Mouse (Mus musculus) brown adipose tissue, adult 24 weeks (tissue): ENCODE results near the gene Gadd45b. TPM values are rescaled to one million over a fixed set of nuclear protein-coding genes. Genes with fewer than 3 reads are reported as not detected.

Experiments used
- H3K27ac ChIP-seq: fragments of 200-500 bp; replicated peaks from 2 replicates; pipeline ENCODE4 v1.5.1; 2012; ENCODE audit warnings: low read depth, mild to moderate bottlenecking, low read length
- H3K4me1 ChIP-seq: fragments of 200-500 bp; 2 replicates; pipeline ENCODE4 v1.6.1; 2012; ENCODE audit warnings: low read length, mixed read lengths; ENCODE audit not compliant: control insufficient read depth, insufficient read depth, insufficient read length
- H3K4me3 ChIP-seq: fragments of 200-500 bp; 2 replicates; pipeline ENCODE4 v1.5.1; 2012; ENCODE audit warnings: low read depth, mild to moderate bottlenecking, low read length, moderate library complexity; ENCODE audit not compliant: insufficient read depth
- polyA plus RNA-seq: library from polyadenylated mRNA; stranded (reverse); fragments of >200 nt; gene quantifications from 2 replicates; pipeline ENCODE4 v1.2.4, GENCODE M21; 2012; ENCODE audit not compliant: missing spikeins, insufficient read depth, insufficient read length

Gadd45b gene
- polyA plus RNA-seq: 7.2 and 10.3 TPM in 2 replicates

- peak within 1 kb of the TSS; percentile 81 for H3K4me3 ChIP-seq
These were observed at the start of gene Gadd45b for GRCm38 (mm10) chr10:80929299-80930226. Gadd45b (plus strand) TSS chr10:80930073.

GRCm38 (mm10) chr10:80880131-80880641, 49.7 kb upstream of the Gadd45b start:
- Histone ChIP-seq H3K4me3 (no peak overlapping the region), H3K27ac (no peak overlapping the region), H3K4me1 (no peaks in the 10 kb centered on the region)

More at GRCm38 (mm10) chr10:80929299-80930226, at the start of gene Gadd45b:
- Histone ChIP-seq H3K27ac (peak within 1 kb of the TSS; percentile 48), H3K4me1 (peaks cover 10% of the 10 kb centered on the region)

GRCm38 (mm10) chr10:80880901-80881300, 49.0 kb upstream of the Gadd45b start:
- no peak overlapping the region for H3K27ac ChIP-seq
- no peak overlapping the region for H3K4me3 ChIP-seq
- no peaks in the 10 kb centered on the region for H3K4me1 ChIP-seq

- Histone ChIP-seq H3K27ac (no peak overlapping the region), H3K4me1 (no peaks in the 10 kb centered on the region), H3K4me3 (no peak overlapping the region)
These were observed 48.6 kb upstream of the Gadd45b start for GRCm38 (mm10) chr10:80881301-80881700.

- Histone ChIP-seq H3K27ac (no peak overlapping the region), H3K4me1 (no peaks in the 10 kb centered on the region), H3K4me3 (no peak overlapping the region)
These were observed 42.7 kb upstream of the Gadd45b start for GRCm38 (mm10) chr10:80887181-80887580.

DNA sequence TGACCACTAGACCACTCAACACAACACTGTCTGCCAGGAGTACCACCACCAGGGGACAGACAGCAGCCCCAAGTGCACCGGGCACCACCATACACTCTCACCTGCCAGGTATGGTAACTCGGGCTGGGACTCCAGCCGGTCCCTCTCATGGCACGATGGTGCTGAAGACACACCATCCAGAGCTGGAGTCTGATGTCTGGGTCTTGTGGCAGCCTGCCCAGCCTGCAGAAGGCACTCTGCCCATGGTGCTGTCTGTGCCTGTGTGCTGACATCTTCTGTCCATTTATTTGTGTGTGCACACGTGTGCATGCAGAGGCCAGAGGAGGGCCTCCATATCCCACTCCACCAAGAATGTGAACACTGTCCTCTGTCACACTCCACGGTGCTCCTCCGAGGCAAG, 34.8 kb upstream of the Gadd45b start:
- Histone ChIP-seq H3K27ac (no peak overlapping the region), H3K4me3 (no peak overlapping the region), H3K4me1 (peaks cover 6% of the 10 kb centered on the region)

- Histone ChIP-seq H3K4me3 (no peak overlapping the region), H3K27ac (no peak overlapping the region), H3K4me1 (peaks cover 6% of the 10 kb centered on the region)
These were observed 34.2 kb upstream of the Gadd45b start for GRCm38 (mm10) chr10:80895697-80896096.

DNA sequence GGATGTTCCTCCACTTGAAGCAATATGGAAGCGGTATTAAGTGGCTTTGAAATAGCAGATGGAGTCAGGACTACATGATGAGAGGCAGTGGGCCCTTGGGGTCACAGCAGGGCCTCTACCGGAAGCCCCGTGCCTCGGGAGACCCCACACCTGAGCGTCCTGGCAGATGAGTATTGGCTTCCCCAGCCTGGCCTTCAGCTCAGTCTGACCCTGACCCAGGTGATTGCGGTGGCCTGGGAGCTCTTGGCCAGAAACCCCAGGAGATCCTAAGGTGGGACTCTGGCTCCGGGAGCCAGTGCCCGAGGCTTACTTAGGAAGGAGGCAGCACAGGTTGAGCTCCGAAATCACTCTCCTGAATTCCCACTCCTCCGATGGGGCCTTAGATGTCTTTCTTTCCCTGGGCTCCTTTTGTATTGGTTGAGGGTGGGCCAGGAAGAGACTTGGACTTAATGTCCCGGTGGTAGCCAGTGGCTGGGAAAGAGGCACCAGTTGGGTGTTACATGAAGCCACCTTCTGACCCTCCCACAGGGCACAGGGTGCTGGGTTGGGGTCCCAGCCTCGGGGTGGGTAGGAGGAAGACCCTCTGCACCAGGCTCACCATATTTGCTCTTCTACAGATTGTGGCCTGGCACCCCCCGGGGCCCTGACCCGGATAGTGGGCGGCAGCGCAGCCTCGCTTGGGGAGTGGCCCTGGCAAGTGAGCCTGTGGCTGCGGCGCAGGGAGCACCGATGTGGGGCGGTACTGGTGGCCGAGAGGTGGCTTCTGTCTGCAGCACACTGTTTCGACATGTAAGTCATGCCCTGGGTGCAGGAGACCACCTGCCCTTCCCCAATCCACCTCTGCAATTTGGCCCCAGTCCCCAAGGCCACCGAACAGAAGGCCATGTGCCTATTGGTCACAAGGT, 33.0 kb upstream of the Gadd45b start:
- no peak overlapping the region for H3K4me3 ChIP-seq
- no peak overlapping the region for H3K27ac ChIP-seq

DNA sequence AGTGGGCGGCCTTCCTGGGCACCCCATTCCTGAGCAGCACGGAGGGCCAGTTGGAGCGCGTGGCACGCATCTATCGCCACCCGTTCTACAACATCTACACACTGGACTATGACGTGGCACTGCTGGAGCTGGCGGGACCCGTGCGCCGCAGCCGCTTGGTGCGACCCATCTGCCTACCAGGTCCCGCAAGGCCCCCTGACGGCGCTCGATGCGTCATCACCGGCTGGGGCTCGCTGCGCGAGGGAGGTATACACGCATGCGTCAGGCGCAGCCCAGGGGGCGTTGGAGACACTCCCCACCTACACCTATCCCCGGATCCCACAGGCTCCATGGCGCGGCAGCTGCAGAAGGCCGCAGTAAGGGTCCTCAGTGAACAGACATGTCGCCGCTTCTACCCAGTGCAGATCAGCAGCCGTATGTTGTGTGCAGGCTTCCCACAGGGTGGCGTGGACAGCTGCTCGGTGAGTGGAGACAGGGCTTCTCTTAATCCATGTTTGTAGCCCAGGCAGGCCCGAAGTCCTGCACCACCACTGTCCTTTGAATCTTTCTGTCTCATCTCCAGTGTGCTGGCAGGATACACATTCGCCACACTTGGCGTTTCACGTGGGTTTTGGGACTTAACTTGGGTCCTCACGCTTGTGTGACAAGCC, 31.9 kb upstream of the Gadd45b start:
- no peak overlapping the region for H3K4me3 ChIP-seq
- no peak overlapping the region for H3K27ac ChIP-seq

More for the DNA sequence above, 33.0 kb upstream of the Gadd45b start:
- peaks cover 10% of the 10 kb centered on the region for H3K4me1 ChIP-seq

GRCm38 (mm10) chr10:80899074-80899473, 30.8 kb upstream of the Gadd45b start:
- H3K4me1 ChIP-seq: peaks cover 10% of the 10 kb centered on the region
- H3K27ac ChIP-seq: no peak overlapping the region
- peak overlapping the region; percentile 79 for H3K4me3 ChIP-seq

More for the DNA sequence above, 31.9 kb upstream of the Gadd45b start:
- peaks cover 10% of the 10 kb centered on the region for H3K4me1 ChIP-seq

GRCm38 (mm10) chr10:80899591-80900317, 30.1 kb upstream of the Gadd45b start:
- Histone ChIP-seq H3K4me3 (peak overlapping the region; percentile 79), H3K27ac (peak overlapping the region; percentile 13; the same call in 1 of the 2 replicates), H3K4me1 (peaks cover 10% of the 10 kb centered on the region)

GRCm38 (mm10) chr10:80900318-80901247, 29.3 kb upstream of the Gadd45b start, which contains the start of gene Timm13:
Timm13 (minus strand) TSS chr10:80900969.
- H3K4me3 ChIP-seq: peak within 1 kb of the TSS; percentile 79
- peak within 1 kb of the TSS; percentile 64 for H3K27ac ChIP-seq
- H3K4me1 ChIP-seq: peaks cover 10% of the 10 kb centered on the region
